Mouse (Mus musculus) kidney, postnatal 14 days (tissue): ENCODE data around the gene Psg22.
"Not testable (repeated sequence)": the region's sequence is repeated elsewhere in the genome, so short reads cannot be mapped to it uniquely, and the experiment has no call there.

Experiments used
- DNase-seq: peaks from one replicate; pipeline ENCODE4 v3.0.0; 2022; ENCODE audit warnings: mixed read lengths

Psg22 gene

DNA sequence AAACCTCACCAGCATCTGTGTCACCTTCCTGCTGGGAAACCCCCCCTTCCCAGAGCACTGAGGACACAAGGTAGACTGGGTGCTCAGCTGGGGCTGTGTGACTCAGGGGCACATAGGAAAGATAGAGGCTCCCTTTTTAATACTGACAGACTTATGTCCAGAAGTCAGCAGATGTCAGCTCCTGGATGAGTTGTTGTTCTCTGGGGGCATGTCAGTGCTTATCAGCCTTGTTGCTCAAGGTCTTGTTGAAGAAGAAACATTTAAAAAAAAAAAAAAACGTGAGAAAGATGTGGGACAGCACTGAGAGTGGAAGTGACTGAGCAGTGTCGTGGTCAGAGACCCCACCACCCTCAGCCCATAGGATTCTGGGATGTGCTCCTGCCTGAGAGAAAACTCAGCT lies at the start of gene Psg22:
Psg22 (plus strand) TSS at position 301 of the 400 bp plus-strand sequence.
- no peak for DNase-seq

GRCm38 (mm10) chr7:18679772-18680171 lies 38.1 kb upstream of the Psg22 start:
- peak; percentile 29 for DNase-seq

GRCm38 (mm10) chr7:18685586-18685985 lies 32.3 kb upstream of the Psg22 start:
- no peak for DNase-seq

DNA sequence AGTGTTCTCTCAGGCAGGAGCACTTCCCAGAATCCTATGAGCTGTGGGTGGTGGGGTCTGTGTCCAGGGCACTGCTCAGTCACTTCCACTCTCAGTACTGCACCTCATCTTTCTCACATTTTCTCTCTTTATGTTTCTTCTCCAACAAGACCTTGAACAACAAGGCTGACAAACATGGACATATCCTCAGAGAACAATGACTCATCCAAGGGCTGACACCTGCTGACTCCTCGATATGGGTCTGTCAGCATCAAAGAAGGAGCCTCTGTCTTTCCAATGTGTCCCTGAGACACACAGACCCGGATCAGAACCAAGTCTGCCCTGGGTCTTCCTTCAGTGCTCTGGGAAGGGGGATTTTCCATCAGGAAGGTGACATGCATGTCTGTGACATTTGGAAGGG lies 31.8 kb upstream of the Psg22 start, which contains the start of gene Psg20:
Psg20 (minus strand) TSS at position 101 of the 400 bp plus-strand sequence.
- no peak for DNase-seq

GRCm38 (mm10) chr7:18710331-18710730 lies 7.6 kb upstream of the Psg22 start:
- peak; percentile 10 for DNase-seq

GRCm38 (mm10) chr7:18710846-18711245 lies 7.0 kb upstream of the Psg22 start:
- DNase-seq, result no peak

- peak; percentile 31 for DNase-seq
Observed at GRCm38 (mm10) chr7:18715546-18715945, 2.3 kb upstream of the Psg22 start.

DNA sequence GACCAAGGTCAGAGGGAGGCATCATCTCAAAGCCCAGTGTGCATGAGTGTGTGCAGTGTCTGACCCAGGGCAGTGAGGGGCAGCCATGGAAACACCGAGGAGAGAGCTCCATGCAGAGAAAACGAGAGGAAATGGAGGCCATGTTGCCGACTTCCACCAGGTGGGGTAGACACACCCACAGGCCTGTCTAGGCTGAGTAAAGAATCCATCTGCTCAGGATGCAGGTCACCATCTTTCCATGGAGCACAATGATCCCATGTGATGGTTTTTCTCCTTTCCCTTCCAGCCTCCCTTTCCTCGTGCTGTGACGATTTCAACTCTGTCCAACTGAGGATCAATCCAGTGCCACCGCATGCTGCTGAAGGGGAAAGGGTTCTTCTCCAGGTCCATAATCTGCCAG lies 6.1 kb downstream of the Psg22 start:
- DNase-seq, result no peak

DNA sequence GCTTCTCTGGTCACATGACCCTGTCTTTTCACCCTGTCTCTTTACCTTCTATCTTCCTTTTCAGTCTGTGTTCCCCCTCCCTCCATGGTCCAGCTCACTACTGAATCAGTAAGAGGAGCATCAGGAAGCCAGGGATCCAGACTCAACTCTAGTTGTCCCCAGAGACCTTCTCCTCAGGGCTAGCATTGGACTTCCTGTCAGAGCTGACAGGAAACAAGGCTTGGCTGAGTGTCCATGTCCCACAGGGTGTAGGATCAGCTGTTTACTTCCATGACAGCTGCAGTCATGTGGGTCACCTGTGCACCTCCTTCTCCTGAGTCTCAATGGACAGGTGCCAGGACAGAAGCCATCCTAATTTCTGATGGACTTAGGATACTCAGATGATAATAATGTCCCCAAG lies 8.0 kb downstream of the Psg22 start:
- not testable (repeated sequence) for DNase-seq

GRCm38 (mm10) chr7:18728391-18728790 lies 10.5 kb downstream of the Psg22 start:
- no peak for DNase-seq

GRCm38 (mm10) chr7:18733111-18733510 lies 15.2 kb downstream of the Psg22 start:
- DNase-seq, result no peak

DNA sequence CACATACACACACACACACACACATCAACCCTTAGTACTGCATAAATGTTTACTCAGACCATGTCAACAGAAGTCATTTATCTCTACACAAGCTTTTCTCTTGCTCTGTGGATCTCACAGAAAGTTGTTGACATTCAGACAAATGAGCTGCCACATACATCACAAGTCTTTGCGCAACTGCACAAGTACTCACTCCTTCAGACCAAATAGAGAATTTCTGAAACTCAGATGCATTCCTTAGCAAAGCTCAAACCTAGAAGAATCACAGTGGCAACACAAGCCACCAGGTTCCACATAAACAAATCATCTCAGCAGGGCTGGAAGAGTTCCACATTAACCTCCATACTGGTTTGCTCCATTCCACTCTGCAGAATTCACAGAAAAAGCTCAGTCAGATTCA lies 16.6 kb downstream of the Psg22 start:
- no peak for DNase-seq

DNA sequence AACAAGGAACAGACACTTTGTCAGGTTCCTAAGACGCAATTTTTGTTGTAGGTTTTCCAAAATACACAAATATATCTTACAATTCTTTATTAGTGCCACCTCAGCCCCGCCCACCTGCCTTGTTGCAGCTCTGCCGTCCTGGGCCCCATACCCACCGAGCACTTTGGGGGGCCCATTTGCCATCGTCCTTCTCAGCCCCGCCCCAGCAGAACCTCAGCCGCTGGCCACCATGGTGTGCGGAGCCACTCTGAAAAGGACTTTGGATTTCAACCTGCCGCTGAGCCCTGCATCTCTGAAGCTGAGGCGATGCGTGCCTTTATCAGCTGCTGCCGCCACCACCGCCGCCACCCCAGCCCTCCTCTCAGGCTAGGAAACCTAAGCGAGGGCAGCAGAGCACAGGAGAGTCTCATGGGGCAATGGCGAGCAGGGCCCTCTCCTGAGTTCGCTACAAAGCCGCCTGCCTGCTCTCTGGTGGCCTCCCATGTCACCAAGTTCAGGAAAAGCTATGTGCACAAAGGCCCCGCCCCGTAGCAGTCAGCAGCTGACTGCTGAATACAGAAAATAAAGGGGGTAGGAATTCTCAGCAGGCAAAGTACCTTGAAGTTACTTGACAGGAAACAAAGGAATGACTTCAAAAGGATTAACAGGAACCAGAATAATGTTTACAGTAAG lies 28.4 kb downstream of the Psg22 start:
- DNase-seq, result peak; percentile 6

DNA sequence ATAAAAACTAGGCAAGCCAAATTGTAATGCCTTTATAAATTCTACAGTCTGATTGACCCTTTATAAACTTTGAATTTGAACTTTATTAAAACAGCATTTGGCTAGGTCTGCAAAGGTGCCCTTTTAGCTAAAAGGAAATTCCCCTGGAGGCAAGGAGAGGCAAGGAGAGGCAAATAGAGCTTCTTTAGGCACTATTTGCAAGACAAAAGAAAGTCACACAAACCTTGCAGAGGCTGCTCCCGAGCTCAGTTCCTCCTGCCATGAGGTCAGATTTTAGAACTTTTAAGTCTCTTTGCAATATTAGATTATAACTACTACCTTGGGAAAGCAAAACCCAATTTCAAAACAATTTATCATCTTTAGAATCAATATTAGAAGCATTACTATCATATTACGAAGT lies 29.5 kb downstream of the Psg22 start:
- DNase-seq, result not testable (repeated sequence)

- DNase-seq, result no peak
Observed at GRCm38 (mm10) chr7:18748994-18749895, 31.4 kb downstream of the Psg22 start.

- peak; percentile 77 for DNase-seq
Observed at GRCm38 (mm10) chr7:18749896-18750477, 32.1 kb downstream of the Psg22 start.

- not testable (repeated sequence) for DNase-seq
Observed at GRCm38 (mm10) chr7:18760152-18760551, 42.3 kb downstream of the Psg22 start.

DNA sequence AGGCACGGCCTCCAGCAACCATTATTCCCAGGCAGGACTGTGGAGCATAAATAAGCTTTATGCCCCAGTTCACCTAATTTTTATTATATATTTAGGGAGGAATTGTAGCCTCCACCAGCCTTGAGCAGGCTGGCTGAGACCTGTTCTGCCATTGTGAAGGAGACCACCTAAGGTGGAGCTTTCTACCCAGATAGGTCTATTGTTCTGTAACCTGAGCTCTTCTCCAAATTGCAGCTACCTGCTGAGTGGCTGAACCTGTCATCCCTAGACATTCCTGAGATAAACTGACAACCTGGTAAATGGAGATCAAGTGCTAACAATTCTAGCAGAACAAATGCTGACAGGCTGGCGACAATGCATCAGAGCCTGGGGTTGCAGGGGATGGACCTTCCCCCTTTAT lies 45.0 kb downstream of the Psg22 start:
- DNase-seq, result not testable (repeated sequence)
